Mouse (Mus musculus): Measurements from ENCODE around the gene Wdr1. TPM values are rescaled to one million over a fixed set of nuclear protein-coding genes. Genes with fewer than 3 reads are reported as not detected.

The Wdr1 gene
- polyA plus RNA-seq, 1 experiment from 2014 or later: 251 TPM

GRCm38 (mm10) chr5:38564831-38565230 lies 1.8 kb upstream of the Wdr1 start:
- Histone ChIP-seq H3K27me3 (ENCODE audit: insufficient read depth, low read length) (no peaks in the 10 kb centered on the region), H3K36me3 (ENCODE audit: insufficient read depth, low read length) (no peaks in the 10 kb centered on the region), H3K4me1 (ENCODE audit: insufficient read depth, low read length) (peaks cover 16% of the 10 kb centered on the region), H3K4me3 (ENCODE audit: low read length) (no peak overlapping the region), H3K9me3 (ENCODE audit: low read length) (no peaks in the 10 kb centered on the region), H3K9ac (replicated peaks; ENCODE audit: low read length) (no peak overlapping the region), H3K27ac (ENCODE audit: low read length) (no peak overlapping the region), H3K4me2 (replicated peaks; ENCODE audit: low read depth, low read length) (no peak overlapping the region)
- ATAC-seq (ENCODE audit: low FRiP score, low TSS enrichment): no peak
- WGBS: 68% methylated on average over 6 of the region's 6 CpGs

GRCm38 (mm10) chr5:38561426-38562024 lies 1.5 kb downstream of the Wdr1 start:
- ATAC-seq (ENCODE audit: low FRiP score, low TSS enrichment): peak; percentile 98
- H3K36me3 ChIP-seq (ENCODE audit: insufficient read depth, low read length): peaks cover 21% of the 10 kb centered on the region
- peak overlapping the region; percentile 99 for H3K27ac ChIP-seq (ENCODE audit: low read length)
- peak overlapping the region; percentile 85 for H3K4me3 ChIP-seq (ENCODE audit: low read length)
- peaks cover 33% of the 10 kb centered on the region for H3K4me1 ChIP-seq (ENCODE audit: insufficient read depth, low read length)
- no peaks in the 10 kb centered on the region for H3K27me3 ChIP-seq (ENCODE audit: insufficient read depth, low read length)
- H3K9ac ChIP-seq (replicated peaks; ENCODE audit: low read length): peak overlapping the region; percentile 95
- H3K9me3 ChIP-seq (ENCODE audit: low read length): no peaks in the 10 kb centered on the region
- WGBS: under 1% methylated on average over 78 of the region's 79 CpGs
- H3K4me2 ChIP-seq (replicated peaks; ENCODE audit: low read depth, low read length): peak overlapping the region; percentile 80

- ATAC-seq (ENCODE audit: low FRiP score, low TSS enrichment): peak; percentile 64
- Histone ChIP-seq H3K9ac (replicated peaks; ENCODE audit: low read length) (peak overlapping the region; percentile 95), H3K4me3 (ENCODE audit: low read length) (peak overlapping the region; percentile 85), H3K4me1 (ENCODE audit: insufficient read depth, low read length) (peaks cover 33% of the 10 kb centered on the region), H3K9me3 (ENCODE audit: low read length) (no peaks in the 10 kb centered on the region), H3K27ac (ENCODE audit: low read length) (peak overlapping the region; percentile 94), H3K27me3 (ENCODE audit: insufficient read depth, low read length) (no peaks in the 10 kb centered on the region), H3K4me2 (replicated peaks; ENCODE audit: low read depth, low read length) (peak overlapping the region; percentile 80), H3K36me3 (ENCODE audit: insufficient read depth, low read length) (peaks cover 27% of the 10 kb centered on the region)
- under 1% methylated on average over 33 of the region's 41 CpGs for WGBS
Observed at GRCm38 (mm10) chr5:38560586-38561425, 2.2 kb downstream of the Wdr1 start.

GRCm38 (mm10) chr5:38558831-38559230 lies 4.2 kb downstream of the Wdr1 start:
- no peak for ATAC-seq (ENCODE audit: low FRiP score, low TSS enrichment)
- WGBS: 86% methylated on average over 5 of the region's 5 CpGs

GRCm38 (mm10) chr5:38557811-38558210 lies 5.2 kb downstream of the Wdr1 start:
- no peaks in the 10 kb centered on the region for H3K27me3 ChIP-seq (ENCODE audit: insufficient read depth, low read length)
- no peak for ATAC-seq (ENCODE audit: low FRiP score, low TSS enrichment)
- peaks cover 40% of the 10 kb centered on the region for H3K36me3 ChIP-seq (ENCODE audit: insufficient read depth, low read length)
- no peak overlapping the region for H3K9ac ChIP-seq (replicated peaks; ENCODE audit: low read length)
- H3K27ac ChIP-seq (ENCODE audit: low read length): no peak overlapping the region
- H3K4me1 ChIP-seq (ENCODE audit: insufficient read depth, low read length): peaks cover 32% of the 10 kb centered on the region
- H3K9me3 ChIP-seq (ENCODE audit: low read length): no peaks in the 10 kb centered on the region
- WGBS: 93% methylated on average over 4 of the region's 4 CpGs
- no peak overlapping the region for H3K4me2 ChIP-seq (replicated peaks; ENCODE audit: low read depth, low read length)
- H3K4me3 ChIP-seq (ENCODE audit: low read length): no peak overlapping the region

More at GRCm38 (mm10) chr5:38558831-38559230, 4.2 kb downstream of the Wdr1 start:
- no peak overlapping the region for H3K9ac ChIP-seq (replicated peaks; ENCODE audit: low read length)
- H3K36me3 ChIP-seq (ENCODE audit: insufficient read depth, low read length): peaks cover 40% of the 10 kb centered on the region
- no peak overlapping the region for H3K4me3 ChIP-seq (ENCODE audit: low read length)
- H3K4me1 ChIP-seq (ENCODE audit: insufficient read depth, low read length): peaks cover 33% of the 10 kb centered on the region
- H3K9me3 ChIP-seq (ENCODE audit: low read length): no peaks in the 10 kb centered on the region
- H3K27me3 ChIP-seq (ENCODE audit: insufficient read depth, low read length): no peaks in the 10 kb centered on the region
- no peak overlapping the region for H3K4me2 ChIP-seq (replicated peaks; ENCODE audit: low read depth, low read length)
- no peak overlapping the region for H3K27ac ChIP-seq (ENCODE audit: low read length)

GRCm38 (mm10) chr5:38556406-38556805 lies 6.6 kb downstream of the Wdr1 start:
- no peak overlapping the region for H3K27ac ChIP-seq (ENCODE audit: low read length)
- H3K4me2 ChIP-seq (replicated peaks; ENCODE audit: low read depth, low read length): no peak overlapping the region
- WGBS: 94% methylated on average over 3 of the region's 3 CpGs
- peaks cover 49% of the 10 kb centered on the region for H3K36me3 ChIP-seq (ENCODE audit: insufficient read depth, low read length)
- no peak overlapping the region for H3K9ac ChIP-seq (replicated peaks; ENCODE audit: low read length)
- no peak for ATAC-seq (ENCODE audit: low FRiP score, low TSS enrichment)
- H3K4me1 ChIP-seq (ENCODE audit: insufficient read depth, low read length): peaks cover 26% of the 10 kb centered on the region
- H3K27me3 ChIP-seq (ENCODE audit: insufficient read depth, low read length): no peaks in the 10 kb centered on the region
- no peaks in the 10 kb centered on the region for H3K9me3 ChIP-seq (ENCODE audit: low read length)
- no peak overlapping the region for H3K4me3 ChIP-seq (ENCODE audit: low read length)

DNA sequence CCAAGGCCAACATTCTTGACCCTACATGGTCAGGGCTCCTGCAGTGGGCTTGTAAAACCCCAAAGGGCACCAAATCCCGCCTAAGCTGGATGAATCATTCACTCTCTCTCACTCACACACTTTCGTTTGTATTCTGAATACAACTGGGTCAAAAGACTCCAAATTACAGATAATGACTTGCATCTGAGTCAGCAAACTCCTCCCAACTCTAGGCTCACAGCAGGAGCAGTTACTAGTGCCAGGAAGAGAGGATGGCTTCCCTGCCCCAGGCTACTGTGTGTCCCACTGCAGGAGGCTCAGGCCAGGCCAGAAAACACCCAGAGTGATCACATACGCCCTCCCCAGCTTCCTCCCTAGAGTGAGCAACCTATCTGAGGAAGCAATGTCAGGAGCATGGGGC lies 9.1 kb downstream of the Wdr1 start:
- no peak for ATAC-seq (ENCODE audit: low FRiP score, low TSS enrichment)
- no peaks in the 10 kb centered on the region for H3K9me3 ChIP-seq (ENCODE audit: low read length)
- peaks cover 28% of the 10 kb centered on the region for H3K4me1 ChIP-seq (ENCODE audit: insufficient read depth, low read length)
- no peaks in the 10 kb centered on the region for H3K27me3 ChIP-seq (ENCODE audit: insufficient read depth, low read length)
- no peak overlapping the region for H3K4me2 ChIP-seq (replicated peaks; ENCODE audit: low read depth, low read length)
- 44% methylated on average over 3 of the region's 3 CpGs for WGBS
- no peak overlapping the region for H3K27ac ChIP-seq (ENCODE audit: low read length)
- no peak overlapping the region for H3K9ac ChIP-seq (replicated peaks; ENCODE audit: low read length)
- peaks cover 65% of the 10 kb centered on the region for H3K36me3 ChIP-seq (ENCODE audit: insufficient read depth, low read length)
- no peak overlapping the region for H3K4me3 ChIP-seq (ENCODE audit: low read length)

DNA sequence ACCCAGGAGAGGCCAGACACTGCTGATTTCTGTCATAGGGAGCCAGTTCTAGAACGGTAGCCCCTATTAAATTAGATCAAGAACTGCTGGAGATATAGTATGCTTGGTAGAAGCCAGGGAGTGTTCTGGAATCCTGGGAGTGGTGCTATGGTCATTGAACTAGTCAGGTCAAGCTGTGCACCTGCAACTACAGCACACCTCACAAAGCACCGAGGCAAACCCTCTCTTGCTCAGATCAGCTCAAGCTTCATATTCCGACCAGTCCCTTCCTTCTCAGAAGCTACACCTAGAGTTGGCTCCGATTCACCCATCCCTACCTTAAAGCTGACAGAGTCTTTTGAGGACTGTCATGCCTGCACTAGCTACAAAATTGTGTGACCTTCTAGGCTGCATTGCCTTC lies 9.5 kb downstream of the Wdr1 start:
- H3K36me3 ChIP-seq (ENCODE audit: insufficient read depth, low read length): peaks cover 67% of the 10 kb centered on the region
- no peak overlapping the region for H3K4me3 ChIP-seq (ENCODE audit: low read length)
- H3K4me1 ChIP-seq (ENCODE audit: insufficient read depth, low read length): peaks cover 23% of the 10 kb centered on the region

GRCm38 (mm10) chr5:38552615-38553014 lies 10.4 kb downstream of the Wdr1 start:
- 89% methylated on average over 3 of the region's 3 CpGs for WGBS
- H3K36me3 ChIP-seq (ENCODE audit: insufficient read depth, low read length): peaks cover 72% of the 10 kb centered on the region
- no peak overlapping the region for H3K9ac ChIP-seq (replicated peaks; ENCODE audit: low read length)

More for the DNA sequence above, 9.5 kb downstream of the Wdr1 start:
- no peak for ATAC-seq (ENCODE audit: low FRiP score, low TSS enrichment)
- Histone ChIP-seq H3K9me3 (ENCODE audit: low read length) (no peaks in the 10 kb centered on the region), H3K9ac (replicated peaks; ENCODE audit: low read length) (no peak overlapping the region), H3K27me3 (ENCODE audit: insufficient read depth, low read length) (no peaks in the 10 kb centered on the region), H3K4me2 (replicated peaks; ENCODE audit: low read depth, low read length) (no peak overlapping the region), H3K27ac (ENCODE audit: low read length) (no peak overlapping the region)
- WGBS: 93% methylated on average over 4 of the region's 4 CpGs

More at GRCm38 (mm10) chr5:38552615-38553014, 10.4 kb downstream of the Wdr1 start:
- H3K4me3 ChIP-seq (ENCODE audit: low read length): no peak overlapping the region
- no peaks in the 10 kb centered on the region for H3K27me3 ChIP-seq (ENCODE audit: insufficient read depth, low read length)
- H3K4me1 ChIP-seq (ENCODE audit: insufficient read depth, low read length): peaks cover 19% of the 10 kb centered on the region; the same call in 1 of the 2 replicates
- no peak for ATAC-seq (ENCODE audit: low FRiP score, low TSS enrichment)
- H3K4me2 ChIP-seq (replicated peaks; ENCODE audit: low read depth, low read length): no peak overlapping the region
- no peak overlapping the region for H3K27ac ChIP-seq (ENCODE audit: low read length)
- H3K9me3 ChIP-seq (ENCODE audit: low read length): no peaks in the 10 kb centered on the region

All from kidney, embryonic 16.5 days (tissue).